Mouse (Mus musculus) hindbrain, embryonic 16.5 days (tissue): ENCODE data around the gene Fut7. TPM values are rescaled to one million over a fixed set of nuclear protein-coding genes. Genes with fewer than 3 reads are reported as not detected.
A peak's percentile ranks its signal among the peaks of the same experiment; 100 is the strongest.

Experiments used
- ATAC-seq: fragments of 200-750 bp; cut with Nextera tagmentation; 2 replicates; pipeline ENCODE4 v1.8.0; 2017; ENCODE audit warnings: moderate TSS enrichment, moderate library complexity
- H3K27ac ChIP-seq: fragments of 300-500 bp; sonication (generic); 2 replicates; pipeline ENCODE4 v1.5.1; 2014; ENCODE audit warnings: low read depth, mild to moderate bottlenecking, control low read depth, low read length, moderate library complexity
- H3K27me3 ChIP-seq: fragments of 300-500 bp; sonication (generic); replicated peaks from 2 replicates; pipeline ENCODE4 v1.6.1; 2014; ENCODE audit warnings: low read length; ENCODE audit not compliant: control insufficient read depth, insufficient read depth
- H3K36me3 ChIP-seq: fragments of 300-500 bp; sonication (generic); 2 replicates; pipeline ENCODE4 v1.6.1; 2014; ENCODE audit warnings: mild to moderate bottlenecking, low read length, moderate library complexity, mixed read lengths; ENCODE audit not compliant: control insufficient read depth, insufficient read depth
- H3K4me1 ChIP-seq: fragments of 300-500 bp; sonication (generic); 2 replicates; pipeline ENCODE4 v1.6.1; 2014; ENCODE audit warnings: low read depth, low read length; ENCODE audit not compliant: control insufficient read depth, insufficient read depth
- H3K4me2 ChIP-seq: fragments of 300-500 bp; sonication (generic); 2 replicates; pipeline ENCODE4 v1.6.1; 2014; ENCODE audit warnings: mild to moderate bottlenecking, low read length, control low read depth, moderate library complexity
- H3K4me3 ChIP-seq: fragments of 300-500 bp; sonication (generic); 2 replicates; pipeline ENCODE4 v1.5.1; 2014; ENCODE audit warnings: mild to moderate bottlenecking, low read length, control low read depth, moderate library complexity
- H3K9ac ChIP-seq: fragments of 300-500 bp; sonication (generic); 2 replicates; pipeline ENCODE4 v1.6.1; 2014; ENCODE audit warnings: low read depth, mild to moderate bottlenecking, control low read depth, low read length, moderate library complexity
- H3K9me3 ChIP-seq: fragments of 300-500 bp; sonication (generic); 2 replicates; pipeline ENCODE4 v1.6.1; 2014; ENCODE audit warnings: mild to moderate bottlenecking, low read length, moderate library complexity; ENCODE audit not compliant: control insufficient read depth
- WGBS: fragments of 180-500 bp; shearing (Covaris S2); extraction: QIAGEN DNeasy Blood & Tissue Kit; methylation state at CpG from one replicate; pipeline ENCODE4 v1.1.7; 2014; 5-methylcytosine and 5-hydroxymethylcytosine counted together
- polyA plus RNA-seq: library from polyadenylated mRNA; unstranded; fragments of >200 nt; fragmentation: Nextera tagmentation; extraction: Ambion mirVana; gene quantifications from 2 replicates; pipeline ENCODE4 v1.2.1, GENCODE M21; 2015

The Fut7 gene
- polyA plus RNA-seq, 1 experiment from 2014 or later, result 0.23 TPM

DNA sequence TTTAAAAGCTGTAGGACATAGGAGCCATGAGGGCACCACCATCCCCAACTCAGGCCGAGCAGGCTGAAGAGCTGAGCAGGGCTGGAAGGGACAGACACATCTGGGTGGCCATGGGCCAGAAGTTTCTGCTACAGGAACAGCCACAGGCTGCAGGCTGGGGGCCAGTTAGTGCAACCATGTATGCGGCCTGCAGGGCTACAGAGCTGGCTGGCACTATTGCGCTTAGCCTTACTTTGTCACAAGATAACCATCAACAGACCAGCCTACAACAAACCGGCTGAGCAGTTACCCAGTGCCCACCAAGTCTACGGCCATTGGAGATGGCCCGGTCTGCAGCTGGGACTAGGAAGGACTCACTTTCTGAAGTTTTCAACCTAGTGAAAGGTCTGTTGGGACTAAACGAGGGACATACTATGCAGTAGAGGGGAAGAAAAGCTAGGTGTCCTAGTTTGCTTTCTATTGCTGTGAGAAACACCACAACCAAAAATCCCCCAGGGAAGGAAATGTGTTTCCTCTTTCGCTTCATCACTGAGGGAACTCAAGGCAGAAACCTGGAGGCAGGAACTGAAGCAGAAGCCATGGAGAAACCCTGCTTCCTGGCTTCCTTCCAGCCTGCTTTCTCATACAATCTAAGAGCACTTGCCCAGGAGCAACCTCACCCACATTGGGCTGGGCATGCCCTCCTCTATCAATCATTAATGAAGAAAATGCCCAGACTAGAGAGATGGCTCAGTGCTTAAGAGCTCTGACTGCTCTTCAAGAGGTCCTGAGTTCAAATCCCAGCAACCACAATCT, 28.0 kb downstream of the Fut7 start:
- no peak overlapping the region for H3K4me3 ChIP-seq
- H3K4me2 ChIP-seq, result no peak overlapping the region
- no peak for ATAC-seq
- no peak overlapping the region for H3K27ac ChIP-seq
- 82% methylated on average over 8 of the region's 8 CpGs for WGBS
- H3K4me1 ChIP-seq, result no peaks in the 10 kb centered on the region
- no peaks in the 10 kb centered on the region for H3K9me3 ChIP-seq
- H3K9ac ChIP-seq, result no peak overlapping the region
- H3K36me3 ChIP-seq, result peaks cover 14% of the 10 kb centered on the region; the same call in 1 of the 2 replicates
- no peaks in the 10 kb centered on the region for H3K27me3 ChIP-seq

DNA sequence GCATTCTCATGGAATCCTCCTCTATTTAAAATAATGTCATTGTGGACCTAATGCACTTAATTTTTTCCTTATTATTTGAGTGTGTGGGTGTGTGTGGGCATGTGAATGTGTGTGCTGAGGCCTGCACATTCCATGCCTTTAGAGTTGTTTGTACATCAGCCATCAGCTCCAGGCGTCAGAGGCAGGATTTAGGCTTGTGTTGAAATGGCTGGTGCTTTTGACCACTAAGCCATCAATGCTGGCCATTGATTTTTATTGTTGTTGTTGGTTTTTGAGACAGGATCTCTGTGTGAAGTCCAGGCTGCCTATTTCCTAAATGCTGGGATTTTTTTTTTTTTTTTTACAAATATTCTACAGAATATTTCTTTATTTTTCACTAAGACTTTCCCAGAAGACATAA, 29.9 kb downstream of the Fut7 start:
- Histone ChIP-seq H3K9me3 (no peaks in the 10 kb centered on the region), H3K4me1 (no peaks in the 10 kb centered on the region), H3K27ac (no peak overlapping the region), H3K4me3 (no peak overlapping the region), H3K9ac (no peak overlapping the region), H3K36me3 (peaks cover 1% of the 10 kb centered on the region; the same call in 1 of the 2 replicates), H3K27me3 (no peaks in the 10 kb centered on the region), H3K4me2 (no peak overlapping the region)
- 53% methylated on average over 1 of the region's 1 CpGs for WGBS
- no peak for ATAC-seq

DNA sequence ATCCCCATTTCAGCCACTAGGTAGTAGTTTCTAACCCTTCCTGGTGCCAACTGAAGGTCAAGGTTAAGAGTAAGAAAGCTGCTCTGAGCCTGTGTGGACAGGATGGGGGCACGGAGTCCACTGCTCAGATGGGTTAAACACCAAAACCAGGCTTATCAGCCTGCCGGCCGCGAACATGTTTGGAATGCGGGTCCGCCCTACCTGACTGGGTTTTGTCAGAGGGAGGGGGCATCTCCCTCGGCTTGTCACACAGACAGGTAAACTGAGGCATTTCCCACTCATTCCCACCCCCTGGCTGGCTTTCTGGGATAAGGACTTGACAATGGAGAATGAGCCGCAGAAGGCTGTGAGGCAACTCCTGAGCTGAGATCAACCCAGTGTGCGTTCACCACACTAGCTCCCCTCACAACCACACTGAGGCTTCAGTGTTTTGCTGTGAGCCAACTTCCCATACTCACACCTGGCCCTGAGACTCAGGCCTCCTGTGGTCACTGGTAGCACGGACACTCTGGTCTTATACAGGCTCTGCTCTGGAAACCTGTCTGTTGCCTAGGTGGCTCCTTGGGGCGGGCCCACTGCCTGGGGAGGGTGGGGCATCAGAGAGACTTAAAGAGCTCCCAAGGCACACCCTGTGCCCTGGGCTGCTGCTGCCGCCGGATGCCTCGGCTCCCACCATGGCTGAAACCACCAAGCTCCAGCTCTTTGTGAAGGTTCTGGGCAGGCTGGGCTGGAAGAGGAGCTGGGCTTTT, 33.3 kb downstream of the Fut7 start, which contains the start of gene Clic3:
Gene Clic3, plus strand, starts transcription at position 634 of the 749 bp plus-strand sequence.
- no peaks in the 10 kb centered on the region for H3K27me3 ChIP-seq
- no peak for ATAC-seq
- no peak within 1 kb of the TSS for H3K9ac ChIP-seq
- peaks cover 3% of the 10 kb centered on the region; the same call in 1 of the 2 replicates for H3K36me3 ChIP-seq
- H3K4me1 ChIP-seq, result peaks cover 15% of the 10 kb centered on the region
- no peak within 1 kb of the TSS for H3K27ac ChIP-seq
- WGBS, result 72% methylated on average over 14 of the region's 14 CpGs
- no peaks in the 10 kb centered on the region for H3K9me3 ChIP-seq
- H3K4me2 ChIP-seq, result no peak within 1 kb of the TSS
- no peak within 1 kb of the TSS for H3K4me3 ChIP-seq

DNA sequence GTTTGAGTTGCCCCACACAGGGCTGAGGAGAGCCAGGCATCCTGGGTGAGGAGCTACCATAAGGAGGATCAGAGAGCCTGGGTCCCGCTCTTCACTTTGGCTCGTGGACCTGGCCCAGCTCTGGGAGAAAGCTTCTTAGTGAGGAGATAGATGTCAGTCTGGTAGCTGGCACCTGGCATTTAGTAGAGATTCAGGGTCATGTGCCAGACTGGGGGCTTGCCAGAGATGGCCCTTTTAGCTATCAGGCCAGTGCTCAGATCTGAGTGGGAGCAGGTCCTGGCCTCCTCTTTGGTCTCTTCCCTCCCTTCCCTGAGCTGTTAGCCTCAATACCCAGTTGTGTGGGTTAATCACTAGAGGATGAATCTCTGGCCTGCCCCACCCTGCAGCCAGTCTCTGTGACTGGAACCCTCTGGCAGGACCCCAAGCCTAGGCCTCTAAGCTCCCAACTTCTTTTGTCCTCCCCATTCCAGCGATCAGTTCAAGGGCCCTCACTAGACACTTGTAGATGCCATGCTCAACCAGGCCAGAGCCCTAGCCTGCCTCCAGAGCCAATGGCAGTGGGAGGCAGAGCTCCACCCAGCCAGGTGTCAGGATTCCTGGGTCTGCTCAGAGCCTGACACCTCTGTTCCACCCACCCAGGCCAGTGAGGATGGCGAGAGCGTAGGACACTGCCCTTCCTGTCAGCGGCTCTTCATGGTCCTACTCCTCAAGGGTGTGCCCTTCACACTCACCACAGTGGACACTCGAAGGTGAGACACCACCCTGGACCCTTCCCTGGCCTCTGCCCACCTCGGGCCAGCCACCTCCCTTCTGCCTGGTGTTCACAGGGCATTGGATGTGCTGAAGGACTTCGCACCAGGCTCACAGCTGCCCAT, 34.2 kb downstream of the Fut7 start:
- H3K4me1 ChIP-seq, result peaks cover 18% of the 10 kb centered on the region
- peaks cover 3% of the 10 kb centered on the region; the same call in 1 of the 2 replicates for H3K36me3 ChIP-seq
- no peak overlapping the region for H3K4me3 ChIP-seq
- H3K4me2 ChIP-seq, result no peak overlapping the region
- WGBS, result 89% methylated on average over 9 of the region's 9 CpGs
- no peaks in the 10 kb centered on the region for H3K9me3 ChIP-seq
- ATAC-seq, result no peak
- no peak overlapping the region for H3K27ac ChIP-seq
- H3K9ac ChIP-seq, result no peak overlapping the region
- no peaks in the 10 kb centered on the region for H3K27me3 ChIP-seq

DNA sequence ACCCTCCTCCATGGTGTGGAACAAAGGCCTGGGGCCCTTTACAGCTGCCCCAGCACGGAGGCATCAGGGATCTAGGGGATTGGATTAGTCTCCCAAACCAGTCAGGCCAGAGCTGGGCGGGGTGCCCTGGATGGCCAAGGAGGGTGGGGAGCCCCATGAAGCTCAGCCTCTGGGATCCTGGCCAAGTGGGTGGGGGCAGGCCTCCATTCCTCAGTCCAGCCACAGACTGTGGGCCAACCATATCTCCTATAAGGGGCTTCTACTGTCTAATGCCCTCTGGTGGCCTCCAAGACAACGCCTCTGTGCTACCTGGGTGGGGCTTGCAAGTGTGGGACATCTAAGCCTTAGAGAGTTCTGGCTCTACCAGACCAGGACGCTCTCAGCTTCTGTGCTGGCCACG, 35.8 kb downstream of the Fut7 start:
- Histone ChIP-seq H3K27ac (no peak overlapping the region), H3K36me3 (peaks cover 3% of the 10 kb centered on the region; the same call in 1 of the 2 replicates), H3K27me3 (no peaks in the 10 kb centered on the region), H3K9me3 (no peaks in the 10 kb centered on the region), H3K4me2 (no peak overlapping the region), H3K4me1 (peaks cover 18% of the 10 kb centered on the region), H3K4me3 (no peak overlapping the region), H3K9ac (no peak overlapping the region)
- ATAC-seq, result no peak
- WGBS, result 71% methylated on average over 5 of the region's 5 CpGs

DNA sequence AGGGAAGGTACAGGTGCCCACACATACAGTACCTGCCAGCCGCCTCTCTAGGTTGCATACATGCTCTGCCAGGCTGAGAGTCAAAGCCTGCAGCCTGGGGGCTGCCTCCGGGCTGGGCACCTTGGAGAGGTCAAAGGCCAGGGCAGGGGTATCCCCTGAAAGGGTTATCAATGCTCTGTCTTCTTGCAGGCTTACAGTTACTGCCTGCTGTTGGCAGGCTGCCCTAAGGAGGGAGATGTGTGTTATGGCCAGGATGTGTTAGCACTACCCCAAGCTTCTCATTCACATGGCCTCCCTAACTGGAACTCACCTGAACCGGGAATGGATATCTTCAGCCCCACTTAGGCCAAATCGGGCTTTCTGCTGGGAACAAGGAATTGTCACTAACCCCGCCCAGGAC, 37.1 kb downstream of the Fut7 start:
- H3K27me3 ChIP-seq, result no peaks in the 10 kb centered on the region
- H3K36me3 ChIP-seq, result peaks cover 3% of the 10 kb centered on the region; the same call in 1 of the 2 replicates
- peak overlapping the region; percentile 88 for H3K4me2 ChIP-seq
- H3K27ac ChIP-seq, result peak overlapping the region; percentile 95
- peak overlapping the region; percentile 74 for H3K4me3 ChIP-seq
- H3K9ac ChIP-seq, result peak overlapping the region; percentile 76
- 24% methylated on average over 5 of the region's 5 CpGs for WGBS
- peak; percentile 14 for ATAC-seq
- H3K4me1 ChIP-seq, result peaks cover 18% of the 10 kb centered on the region
- no peaks in the 10 kb centered on the region for H3K9me3 ChIP-seq

DNA sequence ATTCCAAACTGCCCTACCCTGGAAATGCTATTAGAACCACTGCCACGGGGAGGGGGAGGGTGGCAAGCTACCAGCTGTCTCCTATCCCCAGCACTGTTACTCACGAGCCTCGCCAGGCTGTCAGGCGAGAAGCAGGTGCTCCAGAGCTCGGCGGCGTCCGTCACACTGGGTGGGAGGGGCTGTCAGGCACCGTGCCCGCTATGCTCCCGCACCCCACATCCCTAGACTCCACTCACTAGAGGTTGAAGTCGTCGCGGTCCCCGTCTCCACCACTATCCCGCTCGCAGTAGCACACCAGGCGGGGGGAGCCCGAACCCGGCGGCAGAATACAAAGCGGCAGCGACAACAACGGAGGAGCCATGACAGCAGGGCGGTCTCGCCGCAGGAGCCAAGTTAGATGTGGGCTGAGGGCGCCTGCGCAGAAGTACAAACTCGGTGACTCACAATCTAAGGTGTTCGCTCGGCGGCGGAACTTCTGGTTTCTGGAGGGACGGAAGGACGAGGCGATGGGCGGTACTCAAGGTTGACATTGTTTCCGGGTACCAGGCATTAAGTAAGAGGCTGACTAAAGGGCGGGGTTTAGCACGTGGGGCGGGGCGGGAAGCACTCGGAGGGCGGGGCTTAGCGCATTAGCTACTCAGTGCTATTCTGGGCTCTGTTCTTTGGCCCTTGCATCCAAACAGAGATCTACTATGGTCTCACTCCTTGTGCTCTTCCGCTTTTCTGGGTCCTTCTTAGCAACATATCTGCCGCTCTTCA, 37.7 kb downstream of the Fut7 start, which contains the start of gene Paxx:
Gene Paxx, minus strand, starts transcription at position 544 of the 759 bp plus-strand sequence.
- WGBS, result under 1% methylated on average over 48 of the region's 48 CpGs
- H3K27ac ChIP-seq, result peak within 1 kb of the TSS; percentile 95
- peaks cover 3% of the 10 kb centered on the region; the same call in 1 of the 2 replicates for H3K36me3 ChIP-seq
- peak within 1 kb of the TSS; percentile 76 for H3K9ac ChIP-seq
- peak within 1 kb of the TSS; percentile 74 for H3K4me3 ChIP-seq
- peak within 1 kb of the TSS; percentile 88 for H3K4me2 ChIP-seq
- no peaks in the 10 kb centered on the region for H3K9me3 ChIP-seq
- H3K27me3 ChIP-seq, result no peaks in the 10 kb centered on the region
- H3K4me1 ChIP-seq, result peaks cover 18% of the 10 kb centered on the region
- peak; percentile 93 for ATAC-seq

DNA sequence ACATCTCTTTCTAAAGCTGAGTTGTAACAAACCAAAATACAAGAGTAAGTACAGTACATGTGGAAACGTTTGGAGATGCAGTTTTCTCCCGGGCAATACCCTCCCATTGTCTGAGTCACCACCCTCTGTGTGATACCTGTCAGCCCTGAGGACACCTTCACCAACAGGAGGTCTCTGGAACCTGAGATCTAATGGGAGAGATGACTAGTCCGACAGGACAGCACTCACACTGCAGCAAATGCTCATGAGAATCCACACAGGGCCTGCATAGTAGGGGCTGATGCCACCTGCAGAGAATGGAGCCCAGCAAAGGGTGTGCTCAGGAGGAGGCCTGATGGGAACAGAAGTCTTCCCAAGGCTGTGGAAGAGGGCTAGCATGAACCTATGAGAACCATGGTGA, 38.3 kb downstream of the Fut7 start:
- Histone ChIP-seq H3K9ac (peak overlapping the region; percentile 76), H3K4me2 (peak overlapping the region; percentile 88), H3K4me3 (peak overlapping the region; percentile 74), H3K27me3 (no peaks in the 10 kb centered on the region), H3K4me1 (peaks cover 18% of the 10 kb centered on the region), H3K36me3 (peaks cover 3% of the 10 kb centered on the region; the same call in 1 of the 2 replicates), H3K9me3 (no peaks in the 10 kb centered on the region), H3K27ac (peak overlapping the region; percentile 95)
- WGBS, result 37% methylated on average over 3 of the region's 3 CpGs
- ATAC-seq, result peak; percentile 7; the same call in 1 of the 2 replicates
